Mouse (Mus musculus): Measurements from ENCODE around the gene C1qtnf4.

Gene C1qtnf4

GRCm38 (mm10) chr2:90938362-90938761 is 52.7 kb downstream of the C1qtnf4 start:
- DNase-seq: no peak

- no peak for DNase-seq
Measured at GRCm38 (mm10) chr2:90939750-90940149, 54.1 kb downstream of the C1qtnf4 start.

Measured in right cerebral cortex, postnatal 14 days (tissue).